Mouse (Mus musculus): Measurements from ENCODE around the gene Smyd3.

The Smyd3 gene

GRCm38 (mm10) chr1:179064601-179065293 is 453.1 kb downstream of the Smyd3 start:
- no peak for DNase-seq (ENCODE audit: low spot score)

- peak; percentile 81 for DNase-seq (ENCODE audit: low spot score)
Measured at GRCm38 (mm10) chr1:179061759-179062168, 456.1 kb downstream of the Smyd3 start.

- no peak for DNase-seq (ENCODE audit: low spot score)
Measured at GRCm38 (mm10) chr1:179061053-179061452, 456.8 kb downstream of the Smyd3 start.

- DNase-seq (ENCODE audit: low spot score): no peak
Measured at GRCm38 (mm10) chr1:179060113-179060955, 457.5 kb downstream of the Smyd3 start.

- no peak for DNase-seq (ENCODE audit: low spot score)
Measured at GRCm38 (mm10) chr1:179059286-179060112, 458.3 kb downstream of the Smyd3 start.

- DNase-seq (ENCODE audit: low spot score): no peak
Measured at GRCm38 (mm10) chr1:179058675-179059074, 459.2 kb downstream of the Smyd3 start.

GRCm38 (mm10) chr1:179055760-179056159 is 462.1 kb downstream of the Smyd3 start:
- no peak for DNase-seq (ENCODE audit: low spot score)

GRCm38 (mm10) chr1:179054385-179055116 is 463.3 kb downstream of the Smyd3 start:
- DNase-seq (ENCODE audit: low spot score): no peak

- DNase-seq (ENCODE audit: low spot score): no peak
Measured at GRCm38 (mm10) chr1:179052545-179053180, 465.2 kb downstream of the Smyd3 start.

GRCm38 (mm10) chr1:179047931-179048596 is 469.8 kb downstream of the Smyd3 start:
- no peak for DNase-seq (ENCODE audit: low spot score)

GRCm38 (mm10) chr1:179045856-179046714 is 471.8 kb downstream of the Smyd3 start:
- no peak for DNase-seq (ENCODE audit: low spot score)

- no peak for DNase-seq (ENCODE audit: low spot score)
Measured at GRCm38 (mm10) chr1:179044165-179044564, 473.7 kb downstream of the Smyd3 start.

GRCm38 (mm10) chr1:179043644-179044043 is 474.2 kb downstream of the Smyd3 start:
- no peak for DNase-seq (ENCODE audit: low spot score)

- DNase-seq (ENCODE audit: low spot score): no peak
Measured at GRCm38 (mm10) chr1:179041905-179042337, 475.9 kb downstream of the Smyd3 start.

- DNase-seq (ENCODE audit: low spot score): no peak
Measured at GRCm38 (mm10) chr1:179041231-179041904, 476.5 kb downstream of the Smyd3 start.

- no peak for DNase-seq (ENCODE audit: low spot score)
Measured at GRCm38 (mm10) chr1:179038801-179039200, 479.0 kb downstream of the Smyd3 start.

- DNase-seq (ENCODE audit: low spot score): no peak
Measured at GRCm38 (mm10) chr1:179032947-179033346, 484.9 kb downstream of the Smyd3 start.

GRCm38 (mm10) chr1:179031581-179031980 is 486.3 kb downstream of the Smyd3 start:
- DNase-seq (ENCODE audit: low spot score): no peak

- no peak for DNase-seq (ENCODE audit: low spot score)
Measured at GRCm38 (mm10) chr1:179026614-179027013, 491.2 kb downstream of the Smyd3 start.

Measured in ovary, postnatal 14 days (tissue).